Mouse (Mus musculus) midbrain, postnatal 0 days (tissue): ENCODE data around the gene Leprot. TPM values are rescaled to one million over a fixed set of nuclear protein-coding genes. Genes with fewer than 3 reads are reported as not detected.

Experiments used
- ATAC-seq: fragments of 200-750 bp; cut with Nextera tagmentation; 2 replicates; pipeline ENCODE4 v1.8.0; 2017; ENCODE audit warnings: moderate number of reproducible peaks, mild to moderate bottlenecking, moderate TSS enrichment, moderate library complexity; ENCODE audit not compliant: low FRiP score
- DNase-seq: peaks from one replicate; pipeline ENCODE4 v3.0.0-alpha.2; 2015; ENCODE audit warnings: low spot score
- H3K27ac ChIP-seq: fragments of 300-500 bp; sonication (generic); 2 replicates; pipeline ENCODE4 v1.5.1; 2014; ENCODE audit warnings: low read depth, mild to moderate bottlenecking, low read length, mixed read lengths
- H3K27me3 ChIP-seq: fragments of 300-500 bp; sonication (generic); 2 replicates; pipeline ENCODE4 v1.6.1; 2014; ENCODE audit warnings: low read length, control low read depth, mixed read lengths; ENCODE audit not compliant: insufficient read depth
- H3K36me3 ChIP-seq: fragments of 300-500 bp; sonication (generic); 2 replicates; pipeline ENCODE4 v1.6.1; 2014; ENCODE audit warnings: low read length, control low read depth, mixed read lengths; ENCODE audit not compliant: insufficient read depth
- H3K4me1 ChIP-seq: fragments of 300-500 bp; sonication (generic); 2 replicates; pipeline ENCODE4 v1.6.1; 2014; ENCODE audit warnings: mild to moderate bottlenecking, control low read depth, antibody characterized with exemption, low read length, mixed read lengths; ENCODE audit not compliant: insufficient read depth
- H3K4me2 ChIP-seq: fragments of 300-500 bp; sonication (generic); 2 replicates; pipeline ENCODE4 v1.6.1; 2014; ENCODE audit warnings: low read depth, mild to moderate bottlenecking, low read length, mixed read lengths; ENCODE audit not compliant: poor library complexity, severe bottlenecking
- H3K4me3 ChIP-seq: fragments of 300-500 bp; sonication (generic); 2 replicates; pipeline ENCODE4 v1.5.1; 2014; ENCODE audit warnings: low read depth, mild to moderate bottlenecking, low read length, moderate library complexity
- H3K9ac ChIP-seq: fragments of 300-500 bp; sonication (generic); replicated peaks from 2 replicates; pipeline ENCODE4 v1.6.1; 2014; ENCODE audit warnings: mild to moderate bottlenecking, low read length, moderate library complexity, mixed read lengths; ENCODE audit not compliant: poor library complexity, severe bottlenecking
- H3K9me3 ChIP-seq: fragments of 300-500 bp; sonication (generic); 2 replicates; pipeline ENCODE4 v1.6.1; 2016; ENCODE audit warnings: low read length, control low read depth
- CTCF ChIP-seq: IDR thresholded peaks from 2 replicates; pipeline ENCODE4 v1.5.1; 2016; ENCODE audit warnings: antibody characterized with exemption, mild to moderate bottlenecking
- WGBS: fragments of 180-500 bp; shearing (Covaris S2); extraction: QIAGEN DNeasy Blood & Tissue Kit; methylation state at CpG from one replicate; pipeline ENCODE4 v1.1.7; 2014; 5-methylcytosine and 5-hydroxymethylcytosine counted together
- polyA plus RNA-seq: library from polyadenylated mRNA; unstranded; fragments of >200 nt; fragmentation: Nextera tagmentation; extraction: Ambion mirVana; gene quantifications from 2 replicates; pipeline ENCODE4 v1.2.1, GENCODE M21; 2015
- total RNA-seq: library from RNA; depleted of rRNA; stranded (reverse); fragments of >200 nt; gene quantifications from 2 replicates; pipeline ENCODE4 v1.2.3, GENCODE M21; 2014

The Leprot gene
- total and polyA plus RNA-seq, 2 experiments from 2014 or later: 60.2 to 90.3 TPM

DNA sequence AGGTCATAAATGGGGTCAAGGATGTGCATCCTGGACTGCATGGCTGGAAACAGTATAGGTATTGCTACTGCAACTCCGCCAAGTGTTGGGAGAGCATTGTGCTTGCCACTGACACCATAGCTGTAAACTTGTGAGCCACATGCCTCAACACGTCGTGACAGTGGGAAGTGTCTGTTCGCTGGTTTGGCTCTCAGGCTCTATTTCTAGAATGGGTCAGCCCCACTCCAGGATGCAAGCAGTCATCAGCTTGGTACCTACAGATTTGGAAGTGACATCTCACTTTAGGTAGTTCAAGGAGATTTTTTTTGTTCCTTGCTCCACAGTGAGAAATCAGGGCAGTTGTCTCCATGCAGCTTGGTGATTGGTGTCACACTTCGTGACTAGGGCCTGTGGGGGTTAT is 26.3 kb upstream of the Leprot start:
- H3K9me3 ChIP-seq: no peaks in the 10 kb centered on the region
- H3K9ac ChIP-seq: no peak overlapping the region
- H3K36me3 ChIP-seq: peaks cover 44% of the 10 kb centered on the region
- no peak for DNase-seq
- H3K4me2 ChIP-seq: no peak overlapping the region
- H3K27ac ChIP-seq: no peak overlapping the region
- 94% methylated on average over 5 of the region's 5 CpGs for WGBS
- H3K27me3 ChIP-seq: no peaks in the 10 kb centered on the region
- no peak for TF ChIP-seq CTCF
- H3K4me1 ChIP-seq: no peaks in the 10 kb centered on the region
- no peak for ATAC-seq
- H3K4me3 ChIP-seq: no peak overlapping the region

- H3K4me3 ChIP-seq: no peak overlapping the region
- H3K9ac ChIP-seq: no peak overlapping the region
- H3K36me3 ChIP-seq: peaks cover 27% of the 10 kb centered on the region
- H3K27ac ChIP-seq: no peak overlapping the region
- H3K4me1 ChIP-seq: no peaks in the 10 kb centered on the region
- no peaks in the 10 kb centered on the region for H3K9me3 ChIP-seq
- DNase-seq: no peak
- no peak for ATAC-seq
- no peak overlapping the region for H3K4me2 ChIP-seq
- no peaks in the 10 kb centered on the region for H3K27me3 ChIP-seq
- TF ChIP-seq CTCF: no peak
- 86% methylated on average over 5 of the region's 5 CpGs for WGBS
Observed at GRCm38 (mm10) chr4:101625278-101625677, 22.2 kb upstream of the Leprot start.

DNA sequence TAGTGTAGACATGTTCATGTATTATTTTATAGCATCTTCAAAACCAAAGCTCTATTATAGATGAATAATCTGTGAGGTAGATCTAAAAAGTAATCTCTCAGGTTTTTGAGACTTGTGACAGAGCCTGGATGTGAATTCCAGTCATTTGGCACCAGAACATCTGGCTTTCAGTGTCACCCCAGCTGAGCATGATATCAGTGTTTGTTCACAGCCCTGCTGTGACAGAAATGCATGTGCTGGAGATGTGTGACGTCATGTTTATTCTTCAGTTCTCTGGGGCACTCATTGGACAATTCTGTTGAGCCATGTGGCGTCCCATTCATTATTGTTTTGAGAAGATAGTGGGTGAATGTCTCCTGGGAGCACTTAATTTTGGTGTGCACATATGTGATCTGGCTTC is 11.9 kb upstream of the Leprot start:
- Histone ChIP-seq H3K9me3 (no peaks in the 10 kb centered on the region), H3K4me3 (no peak overlapping the region), H3K9ac (no peak overlapping the region), H3K4me1 (no peaks in the 10 kb centered on the region), H3K36me3 (peaks cover 31% of the 10 kb centered on the region), H3K4me2 (no peak overlapping the region), H3K27ac (no peak overlapping the region), H3K27me3 (no peaks in the 10 kb centered on the region)
- no peak for DNase-seq
- WGBS: 68% methylated on average over 2 of the region's 2 CpGs
- no peak for ATAC-seq
- no peak for TF ChIP-seq CTCF

DNA sequence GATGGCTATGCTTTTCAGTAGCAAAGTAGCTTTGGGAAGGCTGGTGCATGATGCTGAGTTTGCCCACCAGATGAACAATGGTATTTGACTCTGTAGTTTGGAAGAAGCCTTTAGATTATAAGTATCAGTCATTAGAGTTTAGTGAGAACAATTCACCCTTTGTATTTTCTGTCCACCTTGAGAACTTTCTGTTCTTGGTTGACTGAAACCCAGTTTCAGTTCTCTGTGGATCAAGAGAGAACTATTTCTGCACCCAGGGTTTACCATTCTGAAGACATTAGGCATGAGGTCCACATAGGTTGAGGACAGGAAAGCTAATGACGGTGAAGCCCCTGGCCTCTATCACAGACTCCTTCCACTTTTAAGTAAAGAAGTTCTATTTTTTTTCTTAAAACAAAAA is 10.0 kb upstream of the Leprot start:
- no peak overlapping the region for H3K4me3 ChIP-seq
- ATAC-seq: no peak
- H3K36me3 ChIP-seq: peaks cover 38% of the 10 kb centered on the region
- no peak for TF ChIP-seq CTCF
- 91% methylated on average over 1 of the region's 1 CpGs for WGBS
- no peaks in the 10 kb centered on the region for H3K27me3 ChIP-seq
- H3K27ac ChIP-seq: no peak overlapping the region
- no peak overlapping the region for H3K4me2 ChIP-seq
- H3K9ac ChIP-seq: no peak overlapping the region
- no peaks in the 10 kb centered on the region for H3K9me3 ChIP-seq
- no peak for DNase-seq
- H3K4me1 ChIP-seq: no peaks in the 10 kb centered on the region

DNA sequence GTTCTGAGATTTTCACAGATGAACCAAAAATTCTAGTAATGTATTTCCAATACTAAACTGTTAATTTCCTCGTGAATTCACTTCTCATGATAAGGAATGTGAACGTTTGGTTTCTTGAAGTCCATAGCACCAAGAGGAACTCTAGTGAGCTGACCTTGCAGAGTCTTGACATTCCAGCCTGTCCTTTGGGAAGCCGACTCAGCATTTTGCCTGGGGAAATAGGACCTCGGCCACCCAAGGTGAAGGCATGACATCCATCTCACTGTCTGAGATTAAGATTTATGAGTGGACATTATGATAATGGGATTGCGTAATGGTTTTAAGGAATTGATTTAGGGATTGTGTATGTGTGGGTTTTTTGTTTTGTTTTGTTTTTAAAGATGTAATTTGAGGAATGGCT is 6.9 kb upstream of the Leprot start:
- 85% methylated on average over 5 of the region's 5 CpGs for WGBS
- no peaks in the 10 kb centered on the region for H3K9me3 ChIP-seq
- H3K4me2 ChIP-seq: no peak overlapping the region
- peaks cover 29% of the 10 kb centered on the region for H3K36me3 ChIP-seq
- ATAC-seq: no peak
- no peak overlapping the region for H3K9ac ChIP-seq
- H3K27me3 ChIP-seq: no peaks in the 10 kb centered on the region
- H3K27ac ChIP-seq: no peak overlapping the region
- H3K4me1 ChIP-seq: no peaks in the 10 kb centered on the region
- H3K4me3 ChIP-seq: no peak overlapping the region
- no peak for TF ChIP-seq CTCF
- DNase-seq: no peak

DNA sequence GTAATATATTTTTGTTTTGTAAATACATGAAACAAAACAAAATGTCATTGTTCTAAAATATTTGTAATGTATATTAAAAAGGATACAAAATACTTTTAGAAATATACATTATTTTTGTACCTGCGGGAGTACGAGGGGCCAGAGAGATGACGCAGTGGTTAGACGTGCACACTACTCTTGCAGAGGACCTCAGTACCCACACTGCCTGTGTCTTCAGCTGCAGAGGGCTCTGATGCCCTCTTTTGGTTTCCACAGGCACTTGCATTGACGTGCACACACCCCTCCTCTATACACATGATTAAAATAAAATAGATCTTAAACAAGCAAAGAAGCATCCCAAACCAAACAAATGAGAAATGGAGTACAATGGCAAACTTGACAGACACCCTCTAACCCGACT is 4.8 kb upstream of the Leprot start:
- no peak for ATAC-seq
- no peak overlapping the region for H3K27ac ChIP-seq
- TF ChIP-seq CTCF: peak; percentile 45
- WGBS: 84% methylated on average over 6 of the region's 6 CpGs
- no peak overlapping the region for H3K4me2 ChIP-seq
- no peaks in the 10 kb centered on the region for H3K27me3 ChIP-seq
- H3K4me1 ChIP-seq: no peaks in the 10 kb centered on the region
- no peaks in the 10 kb centered on the region for H3K9me3 ChIP-seq
- peak; percentile 15 for DNase-seq
- H3K36me3 ChIP-seq: peaks cover 17% of the 10 kb centered on the region
- no peak overlapping the region for H3K9ac ChIP-seq
- no peak overlapping the region for H3K4me3 ChIP-seq

GRCm38 (mm10) chr4:101643216-101643615 is 4.3 kb upstream of the Leprot start:
- no peak for DNase-seq
- Histone ChIP-seq H3K27me3 (no peaks in the 10 kb centered on the region), H3K4me2 (no peak overlapping the region), H3K4me1 (no peaks in the 10 kb centered on the region), H3K9ac (no peak overlapping the region), H3K9me3 (no peaks in the 10 kb centered on the region), H3K4me3 (no peak overlapping the region), H3K36me3 (peaks cover 17% of the 10 kb centered on the region), H3K27ac (no peak overlapping the region)
- no peak for TF ChIP-seq CTCF
- WGBS: 84% methylated on average over 4 of the region's 4 CpGs
- no peak for ATAC-seq
